Mouse (Mus musculus) monocyte, adult 59 days (primary cell): ENCODE data around the gene Gm28374. TPM values are rescaled to one million over a fixed set of nuclear protein-coding genes. Genes with fewer than 3 reads are reported as not detected.

ENCODE experiments used
- total RNA-seq, 2 experiments: library from RNA; stranded (reverse); gene quantifications; one replicate each; pipeline ENCODE4 v1.2.4; 2023

Gene Gm28374
- 1 to 10 TPM in 1 of 2 experiments, not detected in 1; 1.5 TPM for total RNA-seq

GRCm38 (mm10) chr19:6082156-6082555, at the start of gene Gm28374:
Gene Gm28374, minus strand, starts transcription at chr19:6082256.

GRCm38 (mm10) chr19:6127760-6128341, 45.8 kb upstream of the Gm28374 start, which contains the start of gene Snx15:
Gene Snx15, minus strand, starts transcription at chr19:6128304.

DNA sequence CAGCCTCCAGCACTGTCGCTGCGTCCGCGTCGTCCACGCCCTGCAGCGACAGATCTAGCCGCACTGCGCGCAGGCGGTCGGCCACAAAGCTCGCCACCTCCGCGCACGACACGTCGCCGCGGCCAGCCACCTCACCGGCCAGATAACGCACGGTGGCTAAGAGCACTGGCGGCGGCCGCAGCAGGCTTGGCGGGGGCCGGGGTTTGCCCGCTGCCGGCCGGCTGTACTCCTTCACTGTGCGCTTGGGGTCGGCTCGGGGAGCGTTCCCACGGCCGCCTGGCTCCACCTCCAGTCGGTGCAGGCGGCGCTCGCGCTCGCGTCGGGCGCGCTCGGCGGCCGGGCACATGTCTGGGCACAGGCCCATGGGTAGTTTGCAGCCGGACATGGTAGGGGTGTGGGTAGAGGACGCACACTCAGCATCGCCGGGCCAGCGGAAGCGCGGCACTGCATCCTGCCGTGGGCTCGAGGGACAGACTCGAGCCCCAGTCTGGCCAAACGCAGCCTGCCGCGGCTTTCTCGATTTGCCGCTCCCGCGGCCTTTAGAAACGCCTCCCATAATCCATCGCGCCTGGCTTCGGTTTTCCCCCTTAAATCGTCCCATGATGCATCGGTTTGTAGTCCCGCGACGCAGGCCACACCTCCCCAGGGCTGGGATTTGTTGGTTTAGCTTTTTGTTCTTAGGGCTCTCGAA, 36.1 kb upstream of the Gm28374 start, which contains the start of gene Sac3d1:
TSS of gene Sac3d1 (minus strand) at position 665 of the 691 bp plus-strand sequence.

DNA sequence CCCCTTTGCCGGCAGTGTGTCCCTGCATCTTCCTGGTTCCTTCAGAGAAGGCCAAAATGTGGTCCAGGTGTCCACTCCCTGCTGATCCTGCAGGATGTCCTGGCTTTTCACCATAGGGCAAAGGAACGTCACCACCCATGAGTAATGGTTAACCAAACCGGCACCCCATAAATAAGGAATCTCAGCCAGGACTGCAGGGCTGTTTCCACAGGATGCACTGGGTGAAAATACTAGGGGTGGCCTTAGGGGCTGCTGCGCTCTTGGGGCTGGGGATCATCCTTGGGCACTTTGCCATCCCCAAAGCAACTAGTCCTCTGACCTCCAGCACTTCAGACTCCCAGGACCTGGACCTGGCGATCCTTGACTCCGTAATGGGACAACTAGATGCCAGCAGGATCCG, 23.5 kb upstream of the Gm28374 start, which contains the start of gene Naaladl1:
TSS of gene Naaladl1 (plus strand) at position 197 of the 400 bp plus-strand sequence.

DNA sequence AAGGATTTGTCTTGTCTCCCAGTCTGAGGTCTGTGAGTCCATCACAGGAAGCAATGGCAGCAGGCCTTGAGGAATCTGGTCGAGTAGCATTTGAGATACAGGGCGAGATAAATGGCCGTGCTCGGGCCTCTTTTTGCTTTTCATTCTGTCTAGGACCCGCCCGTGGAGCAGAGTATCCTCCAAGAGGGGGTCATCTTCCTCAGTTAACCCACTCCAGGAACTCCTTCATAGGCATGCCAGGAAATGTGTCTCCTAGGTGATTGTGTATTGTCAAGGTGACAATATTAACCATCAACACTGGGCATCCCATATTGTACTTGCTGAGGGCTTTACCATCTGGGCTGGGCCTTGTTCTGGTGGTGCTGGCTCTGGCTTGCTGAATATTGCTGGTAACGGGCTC, 12.1 kb upstream of the Gm28374 start, which contains the start of gene AC131692.1:
TSS of gene AC131692.1 (plus strand) at position 301 of the 400 bp plus-strand sequence.

GRCm38 (mm10) chr19:6084478-6085248, 2.6 kb upstream of the Gm28374 start, which contains the start of the genes Zfpl1 and Cdca5:
Gene Zfpl1, minus strand, starts transcription at chr19:6084956.
Gene Cdca5, plus strand, starts transcription at chr19:6084983.

GRCm38 (mm10) chr19:6079983-6080480, 2.0 kb downstream of the Gm28374 start, which contains the start of gene Tmem262:
Gene Tmem262, plus strand, starts transcription at chr19:6080033.

GRCm38 (mm10) chr19:6076564-6077393, 5.3 kb downstream of the Gm28374 start, which contains the start of gene Vps51:
Gene Vps51, minus strand, starts transcription at chr19:6077231.

DNA sequence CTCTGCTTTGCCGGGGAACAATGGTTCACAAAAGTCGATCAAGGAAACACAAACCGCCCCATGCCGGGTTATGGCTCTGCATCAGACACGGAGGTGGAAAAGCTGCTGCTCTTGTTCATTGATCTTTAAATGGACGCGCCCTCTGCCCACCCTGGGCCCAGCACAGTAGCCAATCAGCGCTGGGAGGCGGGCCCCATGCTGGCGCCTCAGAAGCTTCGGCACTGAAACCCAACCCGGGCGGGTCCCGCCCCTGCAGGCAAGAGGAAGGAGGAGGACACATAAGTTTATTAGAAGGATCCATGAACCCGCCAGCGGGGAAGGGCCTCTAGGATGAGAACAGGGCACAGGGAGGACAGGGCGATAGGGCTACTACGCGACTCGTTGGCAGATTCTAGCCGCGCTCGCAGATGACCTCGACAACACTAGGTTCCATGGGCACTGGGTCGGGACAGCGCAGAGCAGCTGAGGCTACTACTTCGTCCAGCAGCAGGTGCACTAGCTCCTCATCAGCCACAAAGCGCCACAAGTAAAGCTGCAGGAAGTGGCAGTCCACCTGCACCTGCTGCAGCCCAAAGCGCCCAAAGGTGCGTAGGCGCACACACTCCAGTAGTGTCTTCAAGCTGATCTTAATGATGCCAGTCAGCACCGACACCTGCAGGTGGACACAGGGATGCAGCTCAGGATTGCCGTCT, 14.2 kb downstream of the Gm28374 start, which contains the start of gene Tm7sf2:
TSS of gene Tm7sf2 (minus strand) at position 650 of the 692 bp plus-strand sequence.

DNA sequence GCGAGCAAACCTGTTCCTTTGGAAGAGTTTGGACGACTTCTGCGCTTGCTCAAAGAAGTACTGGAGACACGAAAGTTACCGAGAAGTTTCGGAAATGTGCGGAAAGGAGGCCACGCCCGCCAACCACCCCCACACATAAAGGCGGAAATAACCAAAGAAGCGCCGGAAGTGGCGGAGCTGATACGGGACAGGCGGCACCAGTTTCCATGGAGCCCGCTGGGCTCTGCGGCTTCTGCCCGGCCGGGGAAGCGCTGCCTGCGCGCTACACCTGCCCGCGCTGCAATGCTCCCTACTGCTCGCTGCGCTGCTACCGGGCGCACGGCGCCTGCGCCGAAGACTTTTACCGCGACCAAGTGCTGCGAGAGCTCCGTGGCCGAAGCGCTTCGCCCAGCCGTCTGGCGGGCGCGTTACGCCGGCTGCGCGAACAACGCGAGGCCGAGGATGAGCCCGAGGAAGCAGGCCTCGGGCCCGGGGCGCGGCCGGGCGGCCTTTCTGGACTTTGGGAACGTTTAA, 21.0 kb downstream of the Gm28374 start, which contains the start of gene Znhit2:
TSS of gene Znhit2 (plus strand) at position 172 of the 513 bp plus-strand sequence.

GRCm38 (mm10) chr19:6057313-6058096, 24.6 kb downstream of the Gm28374 start, which contains the start of the genes Mrpl49 and Fau:
Gene Mrpl49, minus strand, starts transcription at chr19:6057785.
Gene Fau, plus strand, starts transcription at chr19:6057844.

GRCm38 (mm10) chr19:6046294-6047153, 35.5 kb downstream of the Gm28374 start, which contains the start of gene Syvn1:
Gene Syvn1, plus strand, starts transcription at chr19:6046576.

Other genes starting within 250 kb of the Gm28374 start
- gene Frmd8, start 207.0 kb downstream of the Gm28374 start, total RNA-seq = 10 to 100 TPM; 80.4 to 88.1 TPM
- 10 to 100 TPM; 77.6 to 84.5 TPM for gene Slc25a45, start 204.4 kb downstream of the Gm28374 start, total RNA-seq
- gene Tigd3, start 188.1 kb downstream of the Gm28374 start, total RNA-seq = 1 to 10 TPM; 1.1 to 1.6 TPM
- gene Dpf2, start 169.2 kb downstream of the Gm28374 start, total RNA-seq = 100 to 1,000 TPM; 131 to 160 TPM
- 10 to 100 TPM; 40.3 to 51.9 TPM for gene Cdc42ep2, start 157.4 kb downstream of the Gm28374 start, total RNA-seq
- 10 to 100 TPM; 29.1 to 38.4 TPM for gene Pola2, start 118.1 kb downstream of the Gm28374 start, total RNA-seq
- gene Slc22a20, start 96.1 kb downstream of the Gm28374 start, total RNA-seq = not detected
- gene Capn1, start 66.4 kb downstream of the Gm28374 start, total RNA-seq = 10 to 100 TPM; 64.1 to 69.8 TPM
- gene Syvn1, start 35.7 kb downstream of the Gm28374 start, total RNA-seq = 10 to 100 TPM; 56.0 to 57.8 TPM
- 10 to 100 TPM; 15.0 to 15.8 TPM for gene Mrpl49, start 24.5 kb downstream of the Gm28374 start, total RNA-seq
- gene Fau, start 24.4 kb downstream of the Gm28374 start, total RNA-seq = 1,000 to 10,000 TPM; 2,789 to 3,006 TPM
- 10 to 100 TPM; 13.9 to 14.4 TPM for gene Znhit2, start 21.1 kb downstream of the Gm28374 start, total RNA-seq
- gene Tm7sf2, start 13.9 kb downstream of the Gm28374 start, total RNA-seq = 10 to 100 TPM; 16.3 to 21.0 TPM
- gene Vps51, start 5.0 kb downstream of the Gm28374 start, total RNA-seq = 100 to 1,000 TPM; 118 to 121 TPM
- not detected for gene Tmem262, start 2.2 kb downstream of the Gm28374 start, total RNA-seq
- 10 to 100 TPM; 43.3 to 45.6 TPM for gene Zfpl1, start 2.7 kb upstream of the Gm28374 start, total RNA-seq
- gene Cdca5, start 2.7 kb upstream of the Gm28374 start, total RNA-seq = 1 to 10 TPM in 1 of 2 experiments, under 1 TPM in 1; 0.85 to 1.2 TPM
- 1 to 10 TPM in 1 of 2 experiments, not detected in 1; 1.2 TPM for gene AC131692.1, start 12.2 kb upstream of the Gm28374 start, total RNA-seq
- gene Naaladl1, start 23.5 kb upstream of the Gm28374 start, total RNA-seq = not detected
- gene Sac3d1, start 36.4 kb upstream of the Gm28374 start, total RNA-seq = 10 to 100 TPM; 10.7 to 11.4 TPM
- 10 to 100 TPM; 18.9 to 20.3 TPM for gene Snx15, start 46.0 kb upstream of the Gm28374 start, total RNA-seq
- gene Batf2, start 58.7 kb upstream of the Gm28374 start, total RNA-seq = 1 to 10 TPM; 4.1 to 9.4 TPM
- gene Arl2, start 59.3 kb upstream of the Gm28374 start, total RNA-seq = 10 to 100 TPM; 16.4 to 17.6 TPM
- under 1 TPM in 1 of 2 experiments, not detected in 1; 0.67 TPM for gene Majin, start 102.1 kb upstream of the Gm28374 start, total RNA-seq
- gene Gpha2, start 144.1 kb upstream of the Gm28374 start, total RNA-seq = not detected
- 10 to 100 TPM; 17.2 to 18.4 TPM for gene Ppp2r5b, start 153.6 kb upstream of the Gm28374 start, total RNA-seq
- 100 to 1,000 TPM; 176 to 243 TPM for gene Atg2a, start 159.4 kb upstream of the Gm28374 start, total RNA-seq
- gene Ehd1, start 194.5 kb upstream of the Gm28374 start, total RNA-seq = 100 to 1,000 TPM; 239 to 255 TPM
- gene Cdc42bpg, start 224.2 kb upstream of the Gm28374 start, total RNA-seq = 1 to 10 TPM; 7.1 to 8.1 TPM